Mouse (Mus musculus): ENCODE data around the gene Gm45062.

The Gm45062 gene

DNA sequence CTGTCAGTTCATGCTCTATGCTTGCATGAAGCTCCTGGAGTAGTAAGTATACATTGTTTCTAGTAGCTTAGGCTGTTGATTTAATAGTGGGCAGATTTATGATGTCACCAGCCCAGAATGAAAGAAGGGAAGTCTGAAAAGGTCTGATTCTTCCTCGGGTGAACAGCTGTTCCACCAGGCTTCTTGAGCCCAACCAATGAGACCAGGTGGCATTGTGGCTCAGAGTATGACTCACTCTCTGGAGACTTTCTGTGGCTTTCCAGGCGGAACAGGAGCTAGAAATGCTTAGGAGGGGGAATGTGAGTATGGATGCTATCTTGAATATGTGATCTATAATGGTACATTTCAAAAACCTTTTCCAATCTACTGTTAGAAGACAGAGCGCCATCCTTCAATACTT, 363.8 kb downstream of the Gm45062 start:
- DNase-seq (ENCODE audit: low spot score) = no peak

- no peak for DNase-seq (ENCODE audit: low spot score)
Measured at GRCm38 (mm10) chr6:8628226-8628625, 369.0 kb downstream of the Gm45062 start.

GRCm38 (mm10) chr6:8628715-8629267, 369.5 kb downstream of the Gm45062 start:
- no peak for DNase-seq (ENCODE audit: low spot score)

DNA sequence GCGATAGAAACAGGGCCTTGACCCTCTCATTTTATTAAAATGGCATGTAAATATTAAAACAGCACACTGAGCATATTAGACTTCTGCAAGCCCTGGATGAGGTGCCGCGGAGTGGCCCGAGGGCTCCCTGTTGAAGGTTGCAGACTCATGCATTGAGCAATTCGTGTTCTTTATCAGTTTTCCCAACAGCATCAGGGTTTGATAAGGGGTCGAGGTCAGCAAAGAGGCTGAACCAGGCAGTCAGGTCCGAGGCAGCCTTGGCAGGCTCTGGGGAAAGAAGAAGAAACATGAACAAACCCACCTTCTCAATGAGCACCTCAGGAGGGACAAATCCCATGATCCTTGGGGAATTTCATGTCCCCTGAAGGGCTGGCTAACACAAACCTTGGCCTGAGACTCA, 371.3 kb downstream of the Gm45062 start:
- DNase-seq (ENCODE audit: low spot score) = no peak

DNA sequence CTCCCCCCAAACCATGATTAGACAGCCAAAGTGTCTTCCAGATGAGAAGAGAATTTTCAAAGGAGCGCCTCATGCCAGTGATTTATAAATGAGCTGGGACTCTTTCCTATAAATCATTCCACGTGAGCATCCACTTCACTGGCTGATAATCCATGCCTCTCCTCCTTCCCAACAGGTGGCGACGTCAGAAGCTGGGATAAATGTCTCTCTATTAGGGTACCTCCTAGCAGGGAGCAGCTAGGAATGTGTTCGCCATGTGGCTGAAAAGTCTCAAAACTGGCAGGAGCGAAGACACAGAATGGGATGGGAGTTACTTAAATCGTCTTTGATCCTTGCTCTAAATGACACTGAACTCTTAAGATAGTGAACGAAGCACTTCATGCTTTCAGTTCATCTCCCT, 372.1 kb downstream of the Gm45062 start:
- DNase-seq (ENCODE audit: low spot score) = no peak

DNA sequence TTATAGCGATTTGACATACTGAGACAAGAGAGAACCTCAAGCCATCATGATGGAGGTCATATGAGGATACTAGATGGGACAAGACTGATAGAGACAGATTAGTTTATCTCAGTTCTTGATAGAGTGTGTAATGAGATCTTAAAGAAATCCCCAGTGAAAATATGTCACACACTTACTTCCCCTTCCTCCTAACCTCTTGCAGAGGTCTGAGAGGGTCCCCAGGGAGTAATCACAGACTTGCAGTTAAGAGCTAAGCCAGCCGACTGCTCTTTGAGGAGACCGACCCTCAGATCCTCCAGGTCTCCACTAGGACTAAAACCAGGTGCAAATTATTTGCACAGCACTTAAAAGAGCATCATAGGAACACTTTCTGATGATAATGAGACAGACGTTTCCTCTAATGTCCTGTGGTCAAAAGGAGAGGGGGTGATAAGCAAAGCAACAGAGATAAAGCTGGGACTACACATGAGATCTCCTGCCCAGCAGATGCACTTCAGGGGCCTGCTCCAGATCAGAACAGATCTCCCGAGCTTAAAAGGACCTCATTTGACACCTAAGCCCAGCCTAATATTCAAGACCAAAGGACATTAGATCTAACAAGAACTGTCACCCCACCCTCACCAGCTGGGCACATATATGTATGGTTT, 372.9 kb downstream of the Gm45062 start:
- DNase-seq (ENCODE audit: low spot score) = no peak

- DNase-seq (ENCODE audit: low spot score) = no peak
Measured at GRCm38 (mm10) chr6:8632701-8633100, 373.5 kb downstream of the Gm45062 start.

DNA sequence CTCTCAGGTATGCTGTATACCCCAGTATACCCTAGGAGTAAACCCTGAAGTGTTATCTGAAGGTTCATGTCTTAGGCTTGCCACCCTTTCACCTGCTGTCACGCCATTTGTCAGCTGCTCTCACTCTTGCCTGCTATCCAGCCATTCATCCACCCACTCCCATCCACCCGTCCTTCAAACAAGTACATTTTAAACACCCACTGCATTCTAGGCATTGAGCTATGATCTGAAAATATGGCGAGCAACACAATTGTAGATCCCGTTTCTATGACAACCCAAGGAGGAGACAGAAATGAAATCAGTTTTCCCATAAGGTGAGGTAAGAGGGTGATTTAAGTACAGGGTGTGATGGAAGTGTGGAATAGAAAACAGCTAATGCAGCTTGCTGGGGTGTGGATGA, 378.9 kb downstream of the Gm45062 start:
- DNase-seq (ENCODE audit: low spot score) = no peak

DNA sequence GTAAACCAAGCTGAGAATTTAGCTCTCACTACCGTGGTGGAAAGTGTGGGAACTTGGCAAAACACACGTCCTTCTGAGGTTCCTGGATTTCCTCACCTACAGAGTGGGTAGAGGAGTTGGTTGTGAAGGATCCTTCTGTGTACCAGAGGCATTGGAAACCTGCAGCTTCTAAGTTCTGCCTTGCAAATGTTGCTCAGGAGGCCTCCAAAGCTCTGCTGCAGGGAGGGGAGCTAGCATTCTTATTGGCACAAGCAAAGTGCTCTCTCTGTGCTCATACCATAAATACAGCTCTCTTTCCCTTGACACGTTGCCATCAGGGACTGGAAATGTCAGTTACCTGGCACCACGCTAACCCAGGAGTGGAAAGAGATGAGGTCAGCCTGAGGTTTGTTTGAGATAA, 379.6 kb downstream of the Gm45062 start:
- DNase-seq (ENCODE audit: low spot score) = no peak

DNA sequence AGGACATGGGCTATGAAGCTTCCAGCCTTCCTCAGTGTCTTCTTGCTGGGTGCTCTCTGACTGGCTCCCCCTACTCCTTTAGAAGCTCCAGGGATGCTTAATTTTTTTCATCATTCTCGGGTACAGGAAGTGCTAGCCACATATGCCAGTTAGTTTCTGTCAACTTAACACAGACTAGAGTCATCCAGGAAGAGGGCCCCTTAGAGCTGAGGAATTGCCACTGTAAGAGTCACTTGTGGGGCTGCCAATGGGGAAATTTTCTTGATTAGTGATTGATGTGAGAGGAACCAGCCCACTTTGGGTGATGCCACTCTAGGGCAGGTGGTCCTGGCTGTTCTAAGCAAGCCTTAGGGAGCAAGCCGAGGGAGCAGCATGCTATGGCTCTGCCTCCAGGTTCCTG, 380.3 kb downstream of the Gm45062 start:
- no peak for DNase-seq (ENCODE audit: low spot score)

GRCm38 (mm10) chr6:8640863-8641262, 381.6 kb downstream of the Gm45062 start:
- DNase-seq (ENCODE audit: low spot score) = no peak

DNA sequence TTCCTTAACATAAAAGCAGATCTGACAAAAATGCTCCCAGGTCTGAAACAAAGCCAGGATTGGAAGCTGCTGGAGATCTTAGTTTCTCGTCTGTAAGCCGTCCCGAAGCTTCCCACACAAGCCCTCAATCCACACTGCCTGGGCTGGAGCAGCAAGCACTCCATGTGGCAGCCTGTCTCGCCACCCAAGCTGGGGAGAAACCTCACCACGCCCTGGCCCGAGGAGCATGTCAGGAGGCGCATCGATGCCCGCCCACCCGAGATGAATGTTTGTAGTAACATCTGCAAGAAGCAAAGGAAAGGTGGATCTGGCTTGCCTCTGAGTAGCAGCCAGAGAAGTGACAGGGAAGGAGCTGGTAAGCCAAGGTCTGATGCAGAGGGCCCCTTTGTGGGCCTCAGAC, 385.5 kb downstream of the Gm45062 start:
- DNase-seq (ENCODE audit: low spot score) = no peak

DNA sequence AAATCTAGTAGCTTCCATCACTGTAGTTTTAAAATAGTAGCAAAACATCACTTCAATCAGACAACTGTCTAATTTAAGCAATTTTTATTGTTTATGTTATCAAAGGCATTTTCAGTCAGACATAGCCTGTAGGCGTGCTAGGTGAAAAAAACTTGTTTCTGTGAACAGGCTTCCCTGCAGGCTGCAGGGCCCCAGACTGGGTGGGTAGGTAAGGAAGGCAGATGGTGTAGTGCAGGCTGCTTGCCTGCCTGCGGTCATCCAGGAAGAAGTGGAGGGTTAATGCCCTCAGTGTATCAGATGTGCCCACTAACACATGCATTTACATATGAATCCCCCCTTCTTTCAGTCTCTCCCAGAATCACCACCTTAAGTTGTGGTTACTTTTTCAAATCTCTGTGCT, 386.5 kb downstream of the Gm45062 start:
- DNase-seq (ENCODE audit: low spot score) = no peak
